Mouse (Mus musculus) limb, embryonic 10.5 days (tissue): ENCODE measurements around the gene Kif23. TPM values are rescaled to one million over a fixed set of nuclear protein-coding genes. Genes with fewer than 3 reads are reported as not detected.

Experiments
- DNase-seq: peaks from one replicate; pipeline ENCODE4 v3.0.0-alpha.2; 2017; ENCODE audit warnings: low spot score
- H3K27ac ChIP-seq: fragments of 300-500 bp; sonication (generic); 2 replicates; pipeline ENCODE4 v1.5.1; 2016; ENCODE audit warnings: mild to moderate bottlenecking
- H3K27me3 ChIP-seq: fragments of 300-500 bp; sonication (generic); 2 replicates; pipeline ENCODE4 v1.6.1; 2016; ENCODE audit warnings: low read depth, mild to moderate bottlenecking; ENCODE audit not compliant: poor library complexity, severe bottlenecking
- H3K36me3 ChIP-seq: fragments of 300-500 bp; sonication (generic); 2 replicates; pipeline ENCODE4 v1.6.1; 2016; ENCODE audit warnings: mild to moderate bottlenecking, moderate library complexity
- H3K4me1 ChIP-seq: fragments of 300-500 bp; sonication (generic); 2 replicates; pipeline ENCODE4 v1.6.1; 2016
- H3K4me3 ChIP-seq: fragments of 300-500 bp; sonication (generic); 2 replicates; pipeline ENCODE4 v1.5.1; 2016; ENCODE audit warnings: mild to moderate bottlenecking, moderate library complexity
- H3K9me3 ChIP-seq: fragments of 300-500 bp; sonication (generic); replicated peaks from 2 replicates; pipeline ENCODE4 v1.6.1; 2016; ENCODE audit warnings: mild to moderate bottlenecking
- WGBS: fragments of 180-500 bp; shearing (Covaris S2); methylation state at CpG from one replicate; pipeline ENCODE4 v1.1.7; 2016; 5-methylcytosine and 5-hydroxymethylcytosine counted together
- polyA plus RNA-seq: library from polyadenylated mRNA; unstranded; fragments of >200 nt; fragmentation: Nextera tagmentation; extraction: Ambion mirVana; gene quantifications from 2 replicates; pipeline ENCODE4 v1.2.1, GENCODE M21; 2016

Kif23 gene
- polyA plus RNA-seq, 1 experiment from 2014 or later, result 117 TPM

DNA sequence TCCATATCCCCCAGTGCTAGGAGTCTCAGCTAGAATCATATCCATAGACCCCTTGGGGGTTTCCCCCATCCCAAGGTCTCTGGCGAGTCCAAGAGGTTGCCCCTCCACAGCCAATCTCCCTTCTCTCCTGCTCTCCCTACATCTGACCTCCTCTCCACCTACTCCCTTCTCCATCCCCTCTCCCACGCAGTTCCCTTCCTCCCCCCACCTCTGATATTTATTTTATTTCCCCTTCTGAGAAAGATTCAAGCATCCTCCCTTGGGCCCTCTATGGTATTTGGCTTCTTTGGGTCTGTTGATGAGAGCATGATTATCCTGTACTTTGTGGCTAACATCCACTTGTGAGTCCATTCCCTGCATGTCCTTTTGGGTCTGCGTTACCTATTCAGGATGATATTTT, 38.2 kb downstream of the Kif23 start:
- peaks cover 26% of the 10 kb centered on the region for H3K4me1 ChIP-seq
- no peaks in the 10 kb centered on the region for H3K9me3 ChIP-seq
- no peak overlapping the region for H3K27ac ChIP-seq
- H3K27me3 ChIP-seq, result no peaks in the 10 kb centered on the region
- WGBS, result 90% methylated on average over 3 of the region's 3 CpGs
- no peak for DNase-seq
- peaks cover 32% of the 10 kb centered on the region for H3K36me3 ChIP-seq
- H3K4me3 ChIP-seq, result no peak overlapping the region

DNA sequence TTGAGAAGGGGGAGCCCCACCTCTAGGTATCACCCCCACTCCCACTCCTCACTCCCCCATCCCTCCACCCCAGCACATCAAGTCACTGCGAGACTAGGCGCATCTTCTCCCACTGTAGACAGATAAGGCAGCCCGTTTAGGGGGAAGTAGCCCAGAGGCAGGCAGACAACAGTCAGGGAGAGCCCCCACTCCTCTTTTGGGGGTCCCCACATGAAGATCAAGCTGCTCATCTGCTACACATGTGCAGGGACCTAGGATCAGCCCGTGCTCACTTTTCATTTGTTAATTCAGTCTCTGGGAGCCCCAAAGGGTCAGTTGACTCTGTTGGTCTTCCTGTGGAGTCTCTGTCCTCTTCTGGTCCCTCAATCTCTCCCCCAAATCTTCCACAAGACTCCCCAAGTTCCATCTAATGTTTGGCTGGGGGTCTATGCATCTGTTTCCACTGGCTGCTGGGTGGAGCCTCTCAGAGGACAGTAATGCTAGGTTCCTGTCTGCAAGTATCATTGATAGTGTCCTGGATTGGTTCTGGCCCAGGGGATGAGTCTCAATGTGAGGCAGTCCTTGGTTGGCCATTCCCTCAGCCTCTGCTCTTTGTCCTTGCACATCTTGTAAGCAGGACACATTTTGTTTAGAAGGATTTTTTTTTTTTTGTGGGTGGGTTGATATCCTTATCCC, 38.8 kb downstream of the Kif23 start:
- no peaks in the 10 kb centered on the region for H3K27me3 ChIP-seq
- 93% methylated on average over 4 of the region's 4 CpGs for WGBS
- DNase-seq, result no peak

GRCm38 (mm10) chr9:61906912-61907311, 39.7 kb downstream of the Kif23 start:
- Histone ChIP-seq H3K36me3 (peaks cover 17% of the 10 kb centered on the region), H3K27ac (no peak overlapping the region), H3K4me3 (no peak overlapping the region), H3K4me1 (peaks cover 18% of the 10 kb centered on the region), H3K27me3 (peaks cover 6% of the 10 kb centered on the region; the same call in 1 of the 2 replicates), H3K9me3 (no peaks in the 10 kb centered on the region)
- DNase-seq, result peak; percentile 54
- WGBS, result 65% methylated on average over 10 of the region's 10 CpGs

More for the DNA sequence above, 38.8 kb downstream of the Kif23 start:
- no peaks in the 10 kb centered on the region for H3K9me3 ChIP-seq
- H3K27ac ChIP-seq, result no peak overlapping the region
- no peak overlapping the region for H3K4me3 ChIP-seq
- H3K36me3 ChIP-seq, result peaks cover 26% of the 10 kb centered on the region
- H3K4me1 ChIP-seq, result peaks cover 20% of the 10 kb centered on the region

DNA sequence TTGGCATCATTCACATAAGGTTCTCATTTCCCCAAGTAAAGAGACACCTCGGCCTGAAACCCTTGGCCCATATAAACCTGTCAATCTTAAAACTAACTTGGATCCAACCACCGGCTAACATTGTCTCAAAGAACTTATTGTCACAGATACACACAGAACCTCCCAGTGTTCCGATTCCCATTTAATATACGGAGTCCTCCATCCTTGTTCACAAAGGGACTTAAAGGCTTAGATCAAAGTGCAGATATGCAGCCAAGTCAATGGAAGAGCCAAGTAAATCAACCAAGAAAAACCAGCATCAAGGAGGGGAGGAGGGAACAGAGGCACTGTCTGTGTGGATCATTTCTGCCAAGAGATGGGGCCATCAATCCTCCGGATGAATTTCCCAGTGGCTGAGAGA, 41.0 kb downstream of the Kif23 start:
- Histone ChIP-seq H3K27ac (no peak overlapping the region), H3K4me3 (no peak overlapping the region), H3K36me3 (0 out of 2 replicates have a peak, but pooled peaks cover 6% of the 10 kb centered on the region), H3K9me3 (no peaks in the 10 kb centered on the region), H3K4me1 (peaks cover 18% of the 10 kb centered on the region), H3K27me3 (peaks cover 13% of the 10 kb centered on the region)
- DNase-seq, result no peak
- 62% methylated on average over 5 of the region's 5 CpGs for WGBS

GRCm38 (mm10) chr9:61904201-61904600, 42.4 kb downstream of the Kif23 start:
- DNase-seq, result no peak
- Histone ChIP-seq H3K36me3 (0 out of 2 replicates have a peak, but pooled peaks cover 1% of the 10 kb centered on the region), H3K4me1 (peaks cover 25% of the 10 kb centered on the region), H3K4me3 (no peak overlapping the region), H3K27ac (peak overlapping the region; percentile 2; the same call in 1 of the 2 replicates), H3K27me3 (peaks cover 23% of the 10 kb centered on the region), H3K9me3 (no peaks in the 10 kb centered on the region)
- WGBS, result 57% methylated on average over 7 of the region's 7 CpGs

- no peak overlapping the region for H3K4me3 ChIP-seq
- no peaks in the 10 kb centered on the region for H3K9me3 ChIP-seq
- peaks cover 30% of the 10 kb centered on the region for H3K27me3 ChIP-seq
- no peak for DNase-seq
- WGBS, result 73% methylated on average over 9 of the region's 9 CpGs
- 0 out of 2 replicates have a peak overlapping the region, but pooled peaks have one; percentile 6 for H3K27ac ChIP-seq
- no peaks in the 10 kb centered on the region for H3K36me3 ChIP-seq
- peaks cover 28% of the 10 kb centered on the region for H3K4me1 ChIP-seq
Measured at GRCm38 (mm10) chr9:61902445-61902844, 44.1 kb downstream of the Kif23 start.

DNA sequence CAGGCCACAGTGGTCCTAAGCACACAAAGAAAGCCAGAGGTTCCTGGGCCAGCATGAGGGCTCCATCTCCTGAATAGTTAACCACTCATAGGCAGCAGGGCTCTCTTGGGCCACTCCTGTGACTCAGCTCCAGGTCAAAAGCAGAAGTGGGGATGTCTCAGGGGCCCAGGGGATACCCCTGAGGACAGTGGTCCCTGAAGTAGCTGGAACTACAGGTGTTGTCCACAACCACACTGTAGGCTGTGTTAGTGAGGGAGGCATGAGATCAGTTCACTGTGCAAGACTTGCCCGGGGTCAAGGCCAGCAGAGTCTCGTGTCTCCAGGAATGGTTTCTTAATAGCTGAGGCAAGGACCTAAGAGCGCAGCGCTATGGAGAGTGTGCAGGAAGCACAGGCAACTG, 45.0 kb downstream of the Kif23 start:
- Histone ChIP-seq H3K4me1 (peaks cover 32% of the 10 kb centered on the region), H3K9me3 (no peaks in the 10 kb centered on the region), H3K27me3 (peaks cover 35% of the 10 kb centered on the region), H3K36me3 (no peaks in the 10 kb centered on the region), H3K4me3 (no peak overlapping the region), H3K27ac (no peak overlapping the region)
- no peak for DNase-seq
- WGBS, result 89% methylated on average over 4 of the region's 4 CpGs

DNA sequence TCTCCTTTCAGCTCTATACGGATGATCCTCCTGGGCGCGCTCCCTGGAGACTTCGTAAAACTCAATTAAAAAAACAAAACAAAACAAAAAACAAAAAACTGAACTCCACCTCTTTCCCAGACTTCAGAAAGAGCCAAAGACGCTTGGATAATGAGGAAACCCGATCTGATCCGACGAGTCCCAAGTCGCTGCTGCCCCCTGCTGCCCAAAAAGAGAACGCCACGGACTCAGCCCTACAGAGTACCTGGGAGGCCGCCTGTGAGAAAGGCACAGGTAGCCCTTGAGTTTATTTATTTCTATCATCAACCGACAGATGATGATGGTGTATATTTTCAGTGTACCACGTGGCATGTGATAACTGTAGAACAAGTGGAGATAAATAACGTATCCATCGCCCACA, 46.8 kb downstream of the Kif23 start:
- DNase-seq, result peak; percentile 89
- Histone ChIP-seq H3K4me3 (peak overlapping the region; percentile 31; the same call in 1 of the 2 replicates), H3K4me1 (peaks cover 34% of the 10 kb centered on the region), H3K36me3 (no peaks in the 10 kb centered on the region), H3K9me3 (no peaks in the 10 kb centered on the region), H3K27me3 (peaks cover 47% of the 10 kb centered on the region), H3K27ac (no peak overlapping the region)
- WGBS, result 5% methylated on average over 16 of the region's 16 CpGs

GRCm38 (mm10) chr9:61898401-61898800, 48.2 kb downstream of the Kif23 start:
- Histone ChIP-seq H3K4me3 (no peak overlapping the region), H3K4me1 (peaks cover 30% of the 10 kb centered on the region), H3K27me3 (peaks cover 47% of the 10 kb centered on the region), H3K27ac (no peak overlapping the region), H3K9me3 (no peaks in the 10 kb centered on the region), H3K36me3 (no peaks in the 10 kb centered on the region)
- peak; percentile 93 for DNase-seq
- WGBS, result 3% methylated on average over 7 of the region's 8 CpGs

DNA sequence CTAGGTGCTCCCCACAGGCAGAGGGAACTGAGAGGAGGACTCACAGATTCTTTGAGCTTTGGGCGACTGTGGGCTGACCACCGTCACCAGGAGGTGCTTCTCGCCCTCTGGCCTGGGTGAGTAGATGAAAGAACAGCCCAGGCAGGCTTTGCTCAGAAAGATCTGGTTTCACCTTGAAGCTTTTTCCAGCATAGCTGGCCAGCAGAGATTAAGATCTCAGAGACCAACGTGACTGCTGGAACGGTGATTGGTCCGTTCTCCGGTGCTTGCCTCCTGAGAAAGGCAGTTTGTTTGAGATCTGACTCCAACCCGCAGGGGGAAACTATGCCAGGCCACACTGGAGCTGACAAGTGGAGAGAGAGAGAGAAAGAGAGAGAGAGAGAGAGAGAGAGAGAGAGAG, 51.6 kb downstream of the Kif23 start:
- Histone ChIP-seq H3K27ac (peak overlapping the region; percentile 46; the same call in 1 of the 2 replicates), H3K4me1 (peaks cover 30% of the 10 kb centered on the region)
- DNase-seq, result no peak

GRCm38 (mm10) chr9:61889855-61890254, 56.7 kb downstream of the Kif23 start:
- peaks cover 15% of the 10 kb centered on the region for H3K4me1 ChIP-seq
- no peak overlapping the region for H3K4me3 ChIP-seq
- H3K36me3 ChIP-seq, result no peaks in the 10 kb centered on the region
- DNase-seq, result no peak
- H3K27ac ChIP-seq, result no peak overlapping the region
- H3K9me3 ChIP-seq, result no peaks in the 10 kb centered on the region
- no peaks in the 10 kb centered on the region for H3K27me3 ChIP-seq
- 83% methylated on average over 8 of the region's 8 CpGs for WGBS

More for the DNA sequence above, 51.6 kb downstream of the Kif23 start:
- Histone ChIP-seq H3K9me3 (no peaks in the 10 kb centered on the region), H3K27me3 (peaks cover 29% of the 10 kb centered on the region), H3K36me3 (no peaks in the 10 kb centered on the region), H3K4me3 (no peak overlapping the region)
- WGBS, result 48% methylated on average over 8 of the region's 8 CpGs

DNA sequence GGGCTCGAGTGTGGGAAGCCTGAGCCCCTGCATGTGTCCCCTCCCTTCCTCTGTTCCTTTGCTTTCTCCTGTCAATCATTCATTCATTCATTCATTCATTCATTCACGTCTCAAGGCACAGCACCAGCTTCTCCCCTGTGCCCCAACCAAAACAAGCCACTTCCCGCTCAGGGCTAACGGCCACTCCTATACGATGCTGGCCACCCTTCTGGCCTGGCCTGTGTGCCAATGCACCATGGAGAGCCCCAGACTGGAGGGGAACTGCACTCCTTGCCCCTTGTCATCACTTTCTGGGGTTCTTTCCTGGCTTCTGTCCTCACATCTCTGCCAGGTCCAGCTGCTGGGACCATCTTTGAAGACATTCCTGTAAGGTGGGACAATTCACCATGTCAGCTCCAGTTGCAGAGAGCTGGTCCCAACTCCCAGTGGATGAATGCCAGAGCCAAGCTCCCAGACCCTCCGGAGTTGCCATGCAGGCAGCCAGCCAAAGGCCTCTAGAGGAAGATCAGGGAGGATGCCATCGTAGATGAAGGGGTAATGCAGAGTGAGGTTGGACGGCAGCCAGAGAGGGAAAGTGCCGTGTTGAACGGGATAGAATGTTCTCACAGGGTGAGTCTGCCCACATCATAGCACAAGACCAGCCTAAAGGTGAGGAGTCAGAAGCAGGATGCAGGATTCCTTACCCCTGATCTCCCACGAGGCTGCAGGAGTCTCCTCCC, 58.8 kb downstream of the Kif23 start:
- no peak overlapping the region for H3K4me3 ChIP-seq
- no peak overlapping the region; the same call in 1 of the 2 replicates for H3K27ac ChIP-seq
- no peak for DNase-seq
- no peaks in the 10 kb centered on the region for H3K27me3 ChIP-seq
- H3K9me3 ChIP-seq, result no peaks in the 10 kb centered on the region
- WGBS, result 80% methylated on average over 11 of the region's 11 CpGs
- H3K36me3 ChIP-seq, result no peaks in the 10 kb centered on the region
- peaks cover 12% of the 10 kb centered on the region for H3K4me1 ChIP-seq

- Histone ChIP-seq H3K27me3 (no peaks in the 10 kb centered on the region), H3K4me3 (no peak overlapping the region), H3K36me3 (no peaks in the 10 kb centered on the region), H3K4me1 (peaks cover 20% of the 10 kb centered on the region), H3K9me3 (no peaks in the 10 kb centered on the region), H3K27ac (no peak overlapping the region)
- WGBS, result 86% methylated on average over 7 of the region's 7 CpGs
- no peak for DNase-seq
Measured at GRCm38 (mm10) chr9:61885964-61886363, 60.6 kb downstream of the Kif23 start.
